Mouse (Mus musculus): Measurements from ENCODE around the gene Cd82.

DNA sequence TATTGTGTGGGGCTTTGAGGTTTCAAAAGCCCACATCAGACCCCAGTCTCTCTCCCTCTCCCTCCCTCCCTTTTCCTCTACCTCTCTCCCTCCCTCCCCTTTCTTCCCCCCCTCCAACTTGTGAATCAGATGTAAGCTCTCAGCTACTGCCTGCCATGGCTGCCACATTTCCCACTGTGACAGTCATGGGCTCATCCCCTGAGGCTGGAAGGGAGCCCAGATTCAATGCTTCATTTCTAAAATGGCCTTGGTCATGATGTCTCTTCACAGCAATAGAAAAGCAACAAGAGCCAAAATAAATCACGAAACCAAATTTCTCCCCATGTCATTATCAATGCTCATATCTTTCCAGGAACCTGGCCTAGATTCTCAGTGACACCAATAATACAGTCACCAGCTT lies 47.9 kb upstream of the Cd82 start:
- TF ChIP-seq POLR2A (IDR thresholded peaks at IDR 0.05; ENCODE audit: low read depth, low read length) = no peak
- TF ChIP-seq CTCF (IDR thresholded peaks at IDR 0.05; ENCODE audit: extremely low read depth, insufficient read length, insufficient replicate concordance, low read depth, low read length) = no peak
